Mouse (Mus musculus) c-Kit-positive CD71-negative TER-119-negative erythroid progenitor cells, embryonic 14.5 days (primary cell): Measurements from ENCODE around the gene Nmur1.

Experiments used
- DNase-seq: peaks from one replicate; pipeline ENCODE4 v3.0.0-alpha.2; 2013; ENCODE audit warnings: low read depth

The Nmur1 gene

GRCm38 (mm10) chr1:86409476-86409875, 16.6 kb downstream of the Nmur1 start:
- DNase-seq = no peak

- DNase-seq = no peak
Measured at GRCm38 (mm10) chr1:86408515-86408914, 17.5 kb downstream of the Nmur1 start.

- no peak for DNase-seq
Measured at GRCm38 (mm10) chr1:86406914-86407313, 19.1 kb downstream of the Nmur1 start.

GRCm38 (mm10) chr1:86406313-86406712, 19.7 kb downstream of the Nmur1 start:
- DNase-seq = no peak

- no peak for DNase-seq
Measured at GRCm38 (mm10) chr1:86404834-86405233, 21.2 kb downstream of the Nmur1 start.

- no peak for DNase-seq
Measured at GRCm38 (mm10) chr1:86400096-86400754, 25.8 kb downstream of the Nmur1 start.

GRCm38 (mm10) chr1:86399322-86399721, 26.7 kb downstream of the Nmur1 start:
- no peak for DNase-seq

- no peak for DNase-seq
Measured at GRCm38 (mm10) chr1:86398222-86398621, 27.8 kb downstream of the Nmur1 start.

GRCm38 (mm10) chr1:86397621-86398020, 28.4 kb downstream of the Nmur1 start:
- DNase-seq = no peak

- no peak for DNase-seq
Measured at GRCm38 (mm10) chr1:86395897-86396296, 30.1 kb downstream of the Nmur1 start.

- no peak for DNase-seq
Measured at GRCm38 (mm10) chr1:86394246-86394645, 31.8 kb downstream of the Nmur1 start.

GRCm38 (mm10) chr1:86393219-86393618, 32.8 kb downstream of the Nmur1 start:
- no peak for DNase-seq

GRCm38 (mm10) chr1:86391425-86391824, 34.6 kb downstream of the Nmur1 start:
- no peak for DNase-seq

GRCm38 (mm10) chr1:86389230-86389629, 36.8 kb downstream of the Nmur1 start:
- peak; percentile 60 for DNase-seq

- DNase-seq = no peak
Measured at GRCm38 (mm10) chr1:86381027-86381426, 45.0 kb downstream of the Nmur1 start.

- no peak for DNase-seq
Measured at GRCm38 (mm10) chr1:86379161-86379569, 46.9 kb downstream of the Nmur1 start.

GRCm38 (mm10) chr1:86378662-86379061, 47.4 kb downstream of the Nmur1 start:
- no peak for DNase-seq

- DNase-seq = no peak
Measured at GRCm38 (mm10) chr1:86376354-86376753, 49.7 kb downstream of the Nmur1 start.

- DNase-seq = no peak
Measured at GRCm38 (mm10) chr1:86371997-86372396, 54.0 kb downstream of the Nmur1 start.

- no peak for DNase-seq
Measured at GRCm38 (mm10) chr1:86368086-86368485, 57.9 kb downstream of the Nmur1 start.

- DNase-seq = no peak
Measured at GRCm38 (mm10) chr1:86363671-86364070, 62.4 kb downstream of the Nmur1 start.

GRCm38 (mm10) chr1:86361852-86362615, 64.0 kb downstream of the Nmur1 start:
- DNase-seq = no peak

- no peak for DNase-seq
Measured at GRCm38 (mm10) chr1:86360441-86360840, 65.6 kb downstream of the Nmur1 start.

- DNase-seq = no peak
Measured at GRCm38 (mm10) chr1:86359798-86360179, 66.2 kb downstream of the Nmur1 start.
